Mouse (Mus musculus): ENCODE data around the gene Map2k2. TPM values are rescaled to one million over a fixed set of nuclear protein-coding genes. Genes with fewer than 3 reads are reported as not detected.
"Not testable (repeated sequence)": the region's sequence is repeated elsewhere in the genome, so short reads cannot be mapped to it uniquely, and the experiment has no call there.

Map2k2 gene
- polyA plus RNA-seq, 1 experiment = 192 TPM

DNA sequence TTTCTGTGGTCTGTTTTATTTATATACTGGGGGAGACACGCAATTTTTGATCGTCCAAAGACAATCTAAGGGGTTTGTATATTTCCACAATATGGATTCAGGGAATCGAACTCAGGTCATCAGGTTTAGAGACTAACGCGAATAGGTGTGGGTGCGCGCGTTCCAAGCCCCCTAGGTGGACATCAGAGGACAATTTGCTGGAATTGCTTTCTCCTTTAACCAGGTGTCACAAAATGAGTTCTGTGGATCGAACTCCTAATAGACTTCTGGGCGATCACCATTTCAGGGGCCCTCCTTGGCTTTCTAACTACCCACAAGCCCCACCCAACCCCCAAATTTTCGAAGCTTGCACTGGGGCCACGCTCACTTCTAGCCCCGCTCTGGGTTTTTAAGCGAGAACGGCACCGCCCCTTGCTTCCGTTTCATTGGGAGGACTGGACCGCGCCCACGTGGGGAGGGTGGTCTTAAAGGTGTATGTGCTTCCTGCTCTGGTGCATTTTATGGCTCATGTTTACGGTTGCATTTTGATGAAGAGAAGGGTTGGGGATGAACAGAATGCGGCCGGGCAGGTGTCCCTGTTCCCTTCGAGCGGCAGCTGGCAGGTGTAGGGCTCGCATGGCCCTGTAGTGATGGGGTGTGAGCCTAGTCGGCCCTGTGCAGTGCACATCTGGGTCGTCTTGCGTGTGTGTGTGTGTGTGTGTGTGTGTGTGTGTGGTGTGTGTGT is 63.0 kb downstream of the Map2k2 start:
- Histone ChIP-seq H3K4me3 (ENCODE audit: insufficient read depth, low read length) (peak overlapping the region; percentile 47), H3K4me1 (ENCODE audit: control insufficient read depth, insufficient read depth, low read length) (peaks cover 5% of the 10 kb centered on the region), H3K27ac (ENCODE audit: insufficient read depth, low read length) (peak overlapping the region; percentile 36)
- TF ChIP-seq POLR2A (IDR thresholded peaks at IDR 0.05; ENCODE audit: extremely low read depth, insufficient read depth, low read length) (0 out of 2 replicates have a peak, but pooled peaks have one; percentile 44), CTCF (IDR thresholded peaks at IDR 0.05; ENCODE audit: extremely low read depth, insufficient read depth, low read length) (no peak)

DNA sequence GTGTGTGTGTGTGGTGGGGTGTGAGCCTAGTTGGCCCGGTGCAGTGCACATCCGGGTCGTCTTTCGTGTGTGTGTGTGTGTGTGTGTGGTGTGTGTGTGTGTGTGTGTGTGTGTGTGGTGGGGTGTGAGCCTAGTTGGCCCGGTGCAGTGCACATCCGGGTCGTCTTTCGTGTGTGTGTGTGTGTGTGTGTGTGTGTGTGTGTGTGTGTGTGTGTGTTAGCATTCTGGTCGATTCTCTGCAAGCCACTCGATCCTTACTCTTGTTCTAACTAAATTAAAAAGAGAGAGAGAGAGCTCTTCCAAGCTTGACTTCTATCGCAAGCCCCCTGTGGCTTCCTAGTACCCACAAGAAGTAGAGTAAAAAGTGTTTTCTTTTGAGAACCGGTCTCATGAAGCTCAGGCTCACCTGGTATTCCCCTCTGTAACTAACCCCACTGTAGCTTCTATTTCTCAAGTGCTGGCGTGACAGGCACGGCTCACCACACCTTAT is 63.7 kb downstream of the Map2k2 start:
- not testable (repeated sequence) for H3K4me1 ChIP-seq (ENCODE audit: control insufficient read depth, insufficient read depth, low read length); H3K27ac ChIP-seq (ENCODE audit: insufficient read depth, low read length)
- H3K4me3 ChIP-seq (ENCODE audit: insufficient read depth, low read length) = peak overlapping the region; percentile 47; the same call in 1 of the 2 replicates

DNA sequence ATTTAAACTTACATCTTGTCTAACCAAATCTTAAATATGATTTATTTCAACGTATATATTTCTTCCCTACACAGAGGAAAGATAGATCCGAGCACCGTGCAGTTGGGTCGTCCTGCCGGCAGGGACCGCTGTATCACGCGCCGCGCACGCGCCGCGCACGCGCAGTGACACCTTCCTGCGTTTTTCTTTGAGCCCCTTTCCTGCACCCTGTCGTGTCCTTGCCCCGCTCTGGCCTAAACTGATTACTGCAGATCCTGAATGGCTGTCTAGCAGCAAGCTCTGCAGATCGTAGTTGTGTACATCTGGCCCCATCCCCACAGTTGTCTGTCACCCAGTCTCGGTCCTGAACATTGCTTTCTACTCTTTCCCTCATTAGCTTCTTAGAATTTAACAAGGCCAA is 67.4 kb downstream of the Map2k2 start:
- peaks cover 6% of the 10 kb centered on the region for H3K4me1 ChIP-seq (ENCODE audit: control insufficient read depth, insufficient read depth, low read length)
- peak overlapping the region; percentile 35 for H3K4me3 ChIP-seq (ENCODE audit: insufficient read depth, low read length)
- TF ChIP-seq POLR2A (IDR thresholded peaks at IDR 0.05; ENCODE audit: extremely low read depth, insufficient read depth, low read length) (peak; percentile 86; the same call in 1 of the 2 replicates), CTCF (IDR thresholded peaks at IDR 0.05; ENCODE audit: extremely low read depth, insufficient read depth, low read length) (peak; percentile 74)
- H3K27ac ChIP-seq (ENCODE audit: insufficient read depth, low read length) = peak overlapping the region; percentile 94

- TF ChIP-seq POLR2A (IDR thresholded peaks at IDR 0.05; ENCODE audit: extremely low read depth, insufficient read depth, low read length) = peak; percentile 52; the same call in 1 of the 2 replicates
- TF ChIP-seq CTCF (IDR thresholded peaks at IDR 0.05; ENCODE audit: extremely low read depth, insufficient read depth, low read length) = peak; percentile 93
- peaks cover 6% of the 10 kb centered on the region for H3K4me1 ChIP-seq (ENCODE audit: control insufficient read depth, insufficient read depth, low read length)
- peak overlapping the region; percentile 24 for H3K4me3 ChIP-seq (ENCODE audit: insufficient read depth, low read length)
- peak overlapping the region; percentile 94; the same call in 1 of the 2 replicates for H3K27ac ChIP-seq (ENCODE audit: insufficient read depth, low read length)
Measured at GRCm38 (mm10) chr10:81174617-81175344, 69.1 kb downstream of the Map2k2 start.

DNA sequence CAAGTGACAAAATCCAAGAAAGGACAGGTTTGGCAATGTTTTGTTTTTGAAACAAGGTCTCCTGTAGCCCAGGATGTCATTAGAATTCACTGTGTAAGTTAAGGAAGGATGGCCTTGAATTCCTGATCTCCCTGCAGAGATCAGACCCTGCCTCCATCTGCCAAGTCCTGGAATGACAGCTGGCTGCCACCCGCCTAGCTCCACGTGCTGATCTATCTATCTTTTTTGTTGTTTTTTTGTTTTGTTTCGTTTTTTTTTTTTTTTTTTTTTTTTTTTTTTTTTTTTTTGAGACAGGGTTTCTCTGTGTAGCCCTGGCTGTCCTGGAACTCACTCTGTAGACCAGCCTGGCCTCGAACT is 69.6 kb downstream of the Map2k2 start:
- not testable (repeated sequence) for H3K4me1 ChIP-seq (ENCODE audit: control insufficient read depth, insufficient read depth, low read length); H3K27ac ChIP-seq (ENCODE audit: insufficient read depth, low read length)
- H3K4me3 ChIP-seq (ENCODE audit: insufficient read depth, low read length) = peak overlapping the region; percentile 24; the same call in 1 of the 2 replicates

DNA sequence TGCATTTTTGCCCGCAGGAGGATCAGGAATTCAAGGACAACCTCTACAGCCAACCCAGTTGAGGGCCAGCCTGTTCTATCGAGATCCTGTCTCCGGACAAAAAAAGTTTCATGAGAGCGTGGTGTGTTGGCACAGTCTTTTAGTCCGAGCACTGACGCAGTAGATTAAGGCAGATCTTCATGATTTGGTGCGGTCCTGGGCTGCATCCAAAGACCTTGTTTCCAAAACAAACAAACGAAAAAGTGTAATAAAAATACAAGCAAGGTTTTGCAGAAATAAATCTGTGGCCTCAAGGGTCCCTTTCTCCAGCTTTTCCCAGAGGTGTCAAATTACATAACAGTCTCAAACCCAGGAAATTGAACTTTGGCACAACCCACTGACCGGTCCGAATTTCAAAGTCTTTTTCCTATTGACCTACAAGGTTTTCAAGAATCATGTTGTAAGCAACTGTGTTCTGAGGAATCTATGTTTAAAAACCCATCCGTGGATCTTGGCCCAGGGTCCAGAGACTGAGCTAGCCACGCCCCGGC is 70.3 kb downstream of the Map2k2 start:
- TF ChIP-seq CTCF (IDR thresholded peaks at IDR 0.05; ENCODE audit: extremely low read depth, insufficient read depth, low read length) (no peak), POLR2A (IDR thresholded peaks at IDR 0.05; ENCODE audit: extremely low read depth, insufficient read depth, low read length) (no peak)
- peaks cover 6% of the 10 kb centered on the region for H3K4me1 ChIP-seq (ENCODE audit: control insufficient read depth, insufficient read depth, low read length)
- H3K27ac ChIP-seq (ENCODE audit: insufficient read depth, low read length) = peak overlapping the region; percentile 84
- H3K4me3 ChIP-seq (ENCODE audit: insufficient read depth, low read length) = peak overlapping the region; percentile 70

- H3K4me1 ChIP-seq (ENCODE audit: control insufficient read depth, insufficient read depth, low read length) = peaks cover 6% of the 10 kb centered on the region
- TF ChIP-seq CTCF (IDR thresholded peaks at IDR 0.05; ENCODE audit: extremely low read depth, insufficient read depth, low read length) = no peak
- peak; percentile 99 for TF ChIP-seq POLR2A (IDR thresholded peaks at IDR 0.05; ENCODE audit: extremely low read depth, insufficient read depth, low read length)
- peak within 1 kb of the TSS; percentile 70 for H3K4me3 ChIP-seq (ENCODE audit: insufficient read depth, low read length)
- H3K27ac ChIP-seq (ENCODE audit: insufficient read depth, low read length) = peak within 1 kb of the TSS; percentile 91
Measured at GRCm38 (mm10) chr10:81176466-81177271, 71.0 kb downstream of the Map2k2 start, which contains the start of gene Eef2. Eef2 (plus strand) TSS chr10:81176631.

DNA sequence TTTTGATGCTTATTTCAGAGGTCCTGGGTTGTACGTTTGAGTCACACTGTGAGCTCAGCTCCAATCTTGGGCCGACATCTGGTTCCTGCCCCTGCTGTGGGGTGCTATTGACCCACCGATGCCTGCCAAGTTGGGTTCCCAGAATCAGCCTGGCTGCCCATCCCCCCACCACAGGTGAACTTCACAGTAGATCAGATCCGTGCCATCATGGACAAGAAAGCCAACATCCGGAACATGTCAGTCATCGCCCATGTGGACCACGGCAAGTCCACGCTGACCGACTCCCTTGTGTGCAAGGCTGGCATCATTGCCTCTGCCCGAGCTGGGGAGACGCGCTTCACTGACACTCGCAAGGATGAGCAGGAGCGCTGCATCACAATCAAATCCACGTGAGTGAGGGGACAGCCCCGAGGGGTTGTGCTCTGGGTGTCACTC is 71.8 kb downstream of the Map2k2 start:
- Histone ChIP-seq H3K27ac (ENCODE audit: insufficient read depth, low read length) (peak overlapping the region; percentile 20; the same call in 1 of the 2 replicates), H3K4me3 (ENCODE audit: insufficient read depth, low read length) (peak overlapping the region; percentile 70), H3K4me1 (ENCODE audit: control insufficient read depth, insufficient read depth, low read length) (peaks cover 6% of the 10 kb centered on the region)
- TF ChIP-seq POLR2A (IDR thresholded peaks at IDR 0.05; ENCODE audit: extremely low read depth, insufficient read depth, low read length) (no peak), CTCF (IDR thresholded peaks at IDR 0.05; ENCODE audit: extremely low read depth, insufficient read depth, low read length) (no peak)
